Mouse (Mus musculus) erythroblast, adult 5-6 weeks (primary cell): ENCODE data around the gene Ubald2. TPM values are rescaled to one million over a fixed set of nuclear protein-coding genes. Genes with fewer than 3 reads are reported as not detected.
"Not testable (repeated sequence)": the region's sequence is repeated elsewhere in the genome, so short reads cannot be mapped to it uniquely, and the experiment has no call there.

Experiments
- ATAC-seq: replicated peaks from 2 replicates; pipeline ENCODE4 v1.8.0; 2016; ENCODE audit warnings: moderate number of reproducible peaks, mild to moderate bottlenecking, moderate TSS enrichment, inconsistent platforms; ENCODE audit not compliant: poor library complexity, low FRiP score, severe bottlenecking
- total RNA-seq, 2 experiments: library from RNA; stranded (forward) in 1 of 2; stranded (reverse) in 1 of 2; fragments of 150-400 nt in 1 of 2; fragments of 200-764, 138-1000 nt in 1 of 2; gene quantifications; 2 replicates each; pipeline versions ENCODE4 v1.2.3 to v1.2.4; 2015 to 2017; ENCODE audit warnings: low replicate concordance in 2 of 2

The Ubald2 gene
- total RNA-seq, 2 experiments from 2014 or later: 41.7 to 59.0 TPM

DNA sequence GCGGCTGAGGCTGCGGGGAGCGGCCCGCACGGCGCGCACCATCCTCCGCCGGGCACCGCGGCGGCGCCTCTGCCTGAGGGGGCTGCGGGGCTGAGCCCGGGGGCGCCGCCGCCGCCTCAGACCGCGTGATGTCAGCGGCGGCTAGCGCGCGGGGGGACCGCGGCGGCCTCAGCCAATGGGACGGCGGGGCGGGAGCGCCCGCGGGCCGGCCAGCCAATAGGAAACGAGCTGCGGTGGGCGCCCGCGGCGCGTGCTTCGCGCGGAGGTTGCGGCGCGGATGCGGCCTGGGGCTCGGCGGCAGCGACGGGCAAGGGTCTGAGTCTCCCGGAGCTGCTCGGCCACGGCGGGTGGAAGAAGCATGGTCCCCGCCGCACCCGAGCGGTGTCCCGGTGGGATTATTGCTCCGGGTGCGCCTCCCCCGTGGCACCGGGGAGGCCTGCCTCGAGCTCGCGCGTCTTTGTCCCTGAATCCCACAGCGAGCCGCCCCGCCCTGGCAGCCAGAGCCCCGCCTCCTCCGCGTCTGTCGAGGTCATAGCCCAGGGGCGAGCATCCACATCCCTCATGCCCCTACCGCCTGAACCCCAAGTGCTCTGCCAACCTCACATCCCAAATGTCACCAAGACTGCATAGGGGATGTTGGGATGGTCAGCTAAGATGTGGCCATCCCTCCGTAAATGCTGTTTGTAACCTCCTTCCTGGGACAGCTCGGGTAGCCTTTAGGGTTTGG is 20.8 kb upstream of the Ubald2 start, which contains the start of gene Rnf157:
Rnf157 (minus strand) TSS at position 129 of the 727 bp plus-strand sequence.
- ATAC-seq: peak; percentile 79

DNA sequence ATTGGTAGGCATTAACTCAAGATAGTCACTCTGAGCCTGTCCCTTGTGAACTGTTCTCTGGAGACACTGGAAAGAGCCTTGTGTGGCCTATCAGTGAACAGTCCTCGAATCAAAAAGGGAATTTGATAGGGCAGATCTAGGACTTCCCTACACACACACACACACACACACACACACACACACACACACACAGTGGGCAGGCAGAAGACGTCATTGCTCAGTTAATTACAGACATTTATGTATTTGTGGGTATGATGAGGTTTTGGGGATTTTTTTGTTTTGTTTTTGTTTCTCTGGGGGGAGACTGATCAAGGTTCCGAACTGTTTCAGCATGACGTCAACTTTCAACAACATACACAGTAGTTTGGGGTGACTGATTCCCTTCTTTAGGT is 20.3 kb upstream of the Ubald2 start:
- no peak for ATAC-seq

DNA sequence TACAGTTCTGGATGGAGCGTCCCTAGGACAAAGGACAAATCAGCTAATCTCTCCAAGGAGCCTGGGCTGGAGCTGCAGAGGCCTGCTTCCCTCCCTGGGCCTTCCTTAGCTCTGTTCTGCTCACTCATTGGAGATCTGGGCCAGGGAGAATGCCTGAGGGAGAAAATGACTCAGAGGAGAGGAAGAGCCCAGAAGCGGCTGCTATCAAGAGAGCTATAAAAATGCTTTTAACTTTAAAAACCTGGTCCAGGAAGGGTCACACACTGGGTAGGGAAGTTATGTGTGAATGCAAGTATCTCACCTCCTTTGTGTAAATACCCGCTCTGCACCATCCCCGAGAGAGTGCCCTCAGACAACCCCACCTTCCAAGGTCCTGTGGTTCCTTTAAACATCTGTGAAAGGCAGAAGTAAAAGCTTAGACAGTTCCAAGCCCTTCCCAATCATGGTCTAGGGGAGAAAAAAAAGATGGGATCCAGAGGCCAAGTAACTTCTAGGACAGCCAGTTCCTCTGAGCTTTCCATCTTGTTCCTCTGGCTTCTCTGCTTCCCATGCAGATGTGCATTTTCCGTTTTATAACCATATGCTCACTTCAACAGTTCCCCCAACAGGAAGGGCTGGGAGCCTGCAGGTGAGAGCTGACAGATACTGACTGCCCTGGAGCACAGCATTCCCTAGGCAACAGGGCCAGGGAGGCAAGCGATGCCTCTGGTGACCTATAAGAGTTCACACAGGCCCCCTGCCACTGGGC is 17.5 kb upstream of the Ubald2 start:
- no peak for ATAC-seq

DNA sequence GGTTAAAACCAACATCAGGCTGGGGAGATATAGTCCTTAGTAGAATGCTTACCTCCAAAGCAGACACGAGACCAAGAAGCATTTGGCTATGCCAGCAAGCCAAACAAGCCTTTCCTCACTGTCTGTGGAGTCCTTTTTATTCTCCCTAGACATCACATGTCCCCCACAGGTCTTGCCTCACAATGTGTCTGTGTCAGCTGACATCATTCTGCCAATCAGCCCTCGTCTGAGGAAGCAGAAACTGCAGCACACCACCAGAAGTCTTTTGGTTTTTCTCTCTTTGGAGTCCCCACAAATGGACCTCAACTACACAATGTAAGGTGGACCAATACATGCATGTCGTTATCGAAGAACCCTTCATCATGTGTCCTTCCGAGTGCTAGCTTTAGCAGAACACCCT is 16.8 kb upstream of the Ubald2 start:
- no peak for ATAC-seq

DNA sequence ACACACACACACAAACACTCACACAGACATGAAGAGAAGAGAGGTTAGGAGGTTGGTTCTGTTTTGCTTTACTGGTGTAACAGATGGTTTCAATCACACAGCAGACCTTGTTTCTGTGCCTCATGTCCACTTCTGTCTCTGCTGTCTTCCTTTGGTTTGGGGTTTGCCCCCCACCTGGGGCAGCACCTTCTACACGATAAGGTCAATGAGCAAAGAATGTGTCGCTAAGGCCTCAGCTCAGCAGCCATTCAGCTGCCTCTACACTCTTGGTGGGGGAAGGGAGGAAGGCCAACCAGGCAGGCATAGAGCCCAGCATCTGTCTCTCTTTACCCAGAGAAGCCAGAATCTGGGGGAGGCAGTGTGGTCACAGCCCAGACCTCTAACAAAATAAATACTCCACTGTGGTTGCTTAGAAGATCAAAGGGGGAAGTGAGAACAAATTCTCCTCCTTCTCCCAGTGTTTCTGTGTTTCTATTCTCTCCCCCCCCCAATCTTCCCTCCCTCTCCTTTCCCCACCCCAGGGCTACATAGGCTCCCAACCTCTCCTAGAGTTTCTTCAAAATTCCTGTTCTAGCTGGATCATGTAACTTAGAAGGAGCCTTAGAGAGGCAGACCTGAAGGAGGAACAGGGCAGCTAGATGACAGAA is 15.6 kb upstream of the Ubald2 start:
- no peak for ATAC-seq

DNA sequence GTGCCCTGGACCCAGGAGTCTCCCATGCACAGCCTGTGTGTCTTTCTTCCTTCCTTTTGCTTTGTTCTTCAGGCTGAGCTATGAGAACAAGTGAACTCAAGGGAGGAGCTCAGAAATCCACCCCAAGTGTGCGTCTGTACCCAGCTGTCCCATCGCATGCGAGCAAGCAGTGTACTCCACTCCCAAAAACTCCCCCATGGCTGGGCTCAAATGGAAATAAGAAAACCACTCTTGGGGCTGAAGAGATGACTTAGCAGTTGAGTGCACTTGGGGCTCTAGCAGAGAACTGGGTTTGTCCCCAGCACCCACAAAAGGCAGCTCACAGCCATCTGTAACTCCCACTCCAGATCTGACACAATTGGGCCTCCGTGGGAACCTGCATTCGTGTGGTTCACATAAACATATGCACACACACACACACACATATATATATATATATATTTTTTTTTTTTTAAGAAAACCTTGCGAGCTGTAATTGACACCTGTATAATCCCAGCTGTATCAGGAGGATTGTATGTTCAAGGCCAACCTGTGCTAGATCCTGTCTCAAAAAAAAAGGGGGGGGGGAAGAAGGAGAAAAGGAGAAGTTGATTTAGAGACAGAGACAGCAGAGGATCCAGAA is 14.9 kb upstream of the Ubald2 start:
- ATAC-seq: no peak

DNA sequence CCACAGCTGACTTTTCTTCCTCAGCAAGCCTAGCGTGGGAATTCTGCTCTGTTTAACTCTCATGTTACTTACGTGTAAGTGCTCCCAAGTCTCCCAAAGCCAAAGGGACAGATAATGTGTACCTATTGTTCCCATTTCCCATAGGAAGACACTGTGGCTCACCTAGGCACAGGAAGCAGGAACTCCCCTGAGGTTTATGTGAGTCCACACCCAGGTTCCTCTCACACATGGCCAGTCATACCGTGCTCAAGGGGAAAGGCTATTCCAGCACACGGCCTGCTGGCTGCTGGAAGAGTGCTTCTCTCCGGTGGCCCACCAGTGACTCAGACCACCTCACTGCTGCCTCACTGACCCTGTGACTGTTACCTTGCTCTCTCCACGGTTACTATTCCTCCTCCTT is 12.8 kb upstream of the Ubald2 start:
- ATAC-seq: no peak

DNA sequence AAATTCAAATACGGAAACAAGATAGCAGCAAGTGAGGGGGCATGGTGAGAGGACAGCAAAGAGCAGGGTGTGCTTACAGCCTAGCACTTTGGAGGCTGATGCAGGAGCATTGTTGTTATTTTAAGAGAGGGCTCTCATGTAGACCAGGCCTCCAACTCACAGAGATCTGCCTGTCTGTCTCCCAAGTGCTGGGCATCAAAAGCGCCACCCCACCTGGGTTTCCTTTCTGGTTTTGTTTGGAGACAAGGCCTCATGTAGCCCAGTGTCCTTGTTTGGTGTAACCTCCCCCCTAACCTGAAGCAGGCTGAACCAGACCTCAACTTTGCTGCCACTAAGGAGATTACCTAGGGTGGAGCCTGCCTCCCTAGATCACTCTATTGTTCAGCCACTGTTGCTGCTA is 11.3 kb upstream of the Ubald2 start:
- ATAC-seq: no peak

DNA sequence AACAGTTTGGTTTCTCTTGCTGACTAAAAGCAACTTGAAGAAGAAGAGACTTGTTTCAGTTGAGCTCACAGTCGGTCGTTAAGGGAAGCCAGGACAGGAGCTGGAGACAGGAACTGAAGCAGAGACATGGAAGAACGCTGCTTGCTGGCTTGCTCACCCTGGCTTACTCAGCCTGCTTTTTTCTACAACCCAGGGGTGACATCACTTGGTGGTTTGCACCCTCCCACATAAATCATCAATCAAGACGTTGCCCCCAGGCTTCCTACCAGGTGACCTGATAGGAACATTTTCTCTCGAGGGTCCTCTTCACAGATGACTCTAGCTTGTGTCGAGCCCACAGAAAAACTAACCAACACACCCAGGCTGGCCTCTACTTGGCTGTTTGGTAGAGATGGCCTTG is 10.7 kb upstream of the Ubald2 start:
- ATAC-seq: no peak

DNA sequence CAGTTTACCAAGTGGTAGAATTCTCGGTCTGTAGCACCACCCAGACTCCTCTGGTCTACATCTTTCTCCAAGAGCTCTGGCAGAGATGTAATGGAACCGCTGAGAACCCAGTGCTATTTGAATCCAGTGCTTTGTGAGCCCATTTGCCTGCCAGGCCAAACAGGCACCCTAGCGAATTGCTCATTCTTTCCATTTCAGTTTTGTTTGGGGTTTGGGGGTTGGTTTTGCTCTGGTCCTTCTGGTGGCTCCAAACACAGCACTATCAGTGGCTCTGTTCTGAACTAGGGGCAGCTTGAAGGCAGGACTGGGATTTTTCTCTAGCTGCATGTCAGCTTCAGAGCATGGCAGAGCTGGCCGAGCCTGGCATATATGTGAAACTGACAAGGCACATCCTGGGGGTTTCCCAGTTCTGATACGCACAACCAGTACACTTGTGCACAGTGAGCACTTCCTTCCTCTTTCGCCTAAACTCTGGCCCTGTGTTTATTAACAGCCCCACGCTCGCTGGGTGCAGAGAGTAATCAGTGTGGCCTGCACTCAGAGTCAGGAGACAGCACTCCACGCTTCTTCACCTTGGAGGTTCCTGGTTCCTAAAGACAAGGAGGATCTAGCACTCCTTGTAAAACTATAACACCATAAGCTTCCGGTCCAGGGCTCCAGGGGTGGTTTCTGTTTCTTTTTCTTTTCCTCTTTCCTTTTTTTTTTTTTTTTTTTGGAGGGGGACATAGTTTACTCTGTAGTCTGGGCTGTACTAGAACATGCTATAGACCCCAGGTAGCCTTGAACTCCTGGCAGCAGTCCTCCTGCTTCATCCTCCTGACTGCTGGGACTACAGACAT is 9.9 kb upstream of the Ubald2 start:
- no peak for ATAC-seq

DNA sequence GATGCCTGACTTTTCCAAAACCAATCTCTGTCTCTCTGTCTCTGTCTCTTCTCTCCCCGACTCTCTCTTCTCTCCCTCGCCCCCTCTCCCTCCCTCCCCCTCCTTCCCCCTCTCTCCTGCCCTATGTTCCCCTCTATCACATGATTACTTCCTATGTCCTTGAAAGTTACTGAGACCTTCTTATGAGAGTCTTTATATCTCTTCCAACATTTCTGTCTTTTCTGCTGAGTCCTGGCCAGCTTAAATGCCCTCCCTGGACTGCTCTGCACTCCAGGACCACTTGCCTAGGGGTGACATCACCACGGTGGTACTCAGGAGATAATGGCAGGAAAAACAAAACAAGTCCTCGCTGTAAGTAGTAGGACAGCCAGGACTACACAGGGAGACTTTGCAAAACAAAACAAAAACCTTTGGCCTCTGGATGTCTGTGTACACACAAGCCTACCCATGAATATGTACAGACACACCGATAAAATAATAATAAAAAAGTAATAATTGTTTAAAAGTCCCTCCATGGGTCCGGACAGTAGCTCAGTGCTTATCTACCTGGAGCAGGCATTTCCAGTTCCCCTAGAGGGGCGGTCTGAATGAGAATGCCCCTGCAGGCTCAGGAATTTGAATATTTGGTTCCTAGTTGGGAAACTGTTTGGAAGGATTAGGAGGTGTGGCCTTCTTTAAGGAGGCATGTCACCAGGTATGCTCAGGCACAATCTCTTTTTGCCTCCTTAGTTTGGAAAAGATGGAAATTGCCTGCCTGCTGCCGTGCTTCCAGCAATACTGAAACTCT is 9.1 kb upstream of the Ubald2 start:
- no peak for ATAC-seq

DNA sequence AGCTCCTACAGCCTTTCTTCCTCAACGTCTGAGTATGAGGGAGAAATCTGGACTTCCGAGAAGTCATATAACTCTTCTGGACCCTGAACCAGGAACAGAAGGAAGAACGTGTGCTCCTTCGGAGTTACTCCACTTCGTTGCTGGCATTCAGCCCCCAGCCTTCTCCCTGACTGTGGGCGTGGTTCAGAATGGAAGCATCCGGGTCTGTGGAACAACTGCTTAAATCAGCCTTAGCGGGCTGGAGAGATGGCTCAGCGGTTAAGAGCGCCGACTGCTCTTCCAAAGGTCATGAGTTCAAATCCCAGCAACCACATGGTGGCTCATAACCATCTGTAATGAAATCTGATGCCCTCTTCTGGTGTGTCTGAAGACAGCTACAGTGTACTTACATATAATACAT is 7.6 kb upstream of the Ubald2 start:
- ATAC-seq: not testable (repeated sequence)

DNA sequence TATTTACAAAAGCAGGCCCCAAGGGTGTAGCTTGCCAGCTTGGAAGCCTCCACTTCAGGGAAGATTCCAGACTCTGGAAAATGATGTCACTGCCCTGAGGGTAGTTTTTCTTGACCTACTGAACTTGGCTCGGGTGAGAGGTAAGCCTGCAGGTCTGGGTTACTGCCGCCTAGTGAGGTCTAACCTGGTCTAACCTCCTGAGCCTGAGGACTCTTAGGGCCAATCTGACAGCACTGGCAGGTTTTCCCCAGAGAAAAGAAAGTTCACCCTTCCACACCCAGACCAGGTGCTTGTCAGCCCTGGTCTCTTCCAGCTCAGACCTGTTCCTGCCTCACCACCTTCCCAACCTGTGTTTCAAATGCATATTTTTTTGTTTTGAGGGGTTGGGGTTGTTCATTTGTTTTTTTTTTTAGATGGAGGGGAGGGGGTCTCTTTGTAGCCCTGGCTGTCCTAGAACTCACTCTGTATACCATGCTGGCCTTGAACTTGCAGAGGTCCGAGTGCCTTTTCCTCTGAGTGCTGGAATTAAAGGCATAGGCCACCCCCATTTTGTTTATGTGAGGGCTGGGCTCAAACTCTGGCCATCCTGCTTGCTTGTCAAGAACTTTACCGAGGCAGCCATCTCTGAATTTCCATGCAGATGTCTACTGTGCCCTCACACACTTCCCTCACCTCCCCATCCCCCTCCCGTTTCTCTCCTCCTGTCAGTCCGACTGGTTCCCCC is 6.9 kb upstream of the Ubald2 start:
- ATAC-seq: no peak

DNA sequence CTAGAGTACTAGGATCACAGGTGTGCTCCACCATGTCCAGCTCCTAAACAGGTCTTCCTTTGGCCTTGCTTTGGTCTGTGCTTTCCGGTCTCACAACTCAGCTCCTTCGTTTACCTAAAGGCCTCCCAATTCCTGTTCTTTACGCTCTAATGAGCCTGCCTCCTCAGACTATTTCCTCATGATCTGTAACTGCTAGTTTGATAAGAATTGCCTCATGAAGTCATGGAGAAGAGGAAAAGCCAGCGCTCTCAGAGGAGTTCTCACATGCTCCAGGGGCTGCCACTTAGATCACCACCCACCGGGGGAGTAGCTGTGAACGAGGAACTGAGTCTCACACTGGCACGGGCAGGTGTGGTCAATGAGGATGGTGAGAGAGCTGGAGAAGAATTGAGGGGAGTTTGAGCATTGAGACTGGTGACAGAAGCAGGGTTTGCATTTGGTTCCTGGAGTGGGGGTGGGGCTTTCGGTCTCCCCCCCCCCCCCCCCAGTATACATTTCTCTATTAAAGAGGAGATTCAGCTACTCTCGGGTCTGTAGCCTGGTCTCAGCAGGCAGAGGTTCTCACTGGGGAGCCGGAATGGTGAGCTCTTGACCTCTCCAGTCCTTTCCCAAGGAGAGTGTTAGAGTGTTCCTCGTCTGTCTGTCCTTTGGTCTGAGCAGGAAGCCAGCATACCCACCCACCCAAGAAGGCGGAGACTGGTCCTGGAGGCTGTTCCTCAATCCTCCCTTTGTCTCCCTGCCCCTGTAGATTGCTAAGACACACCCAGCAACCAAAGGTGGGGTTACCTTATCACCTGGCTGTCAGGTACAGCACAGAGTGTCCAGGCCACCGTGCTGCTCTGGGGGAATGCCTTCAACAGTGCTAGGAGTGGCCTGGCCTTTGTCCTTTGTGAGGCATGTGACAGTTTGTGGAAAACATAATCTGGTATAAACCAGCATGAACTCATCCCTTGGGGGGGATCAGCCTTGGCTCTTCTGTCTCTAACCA is 4.7 kb upstream of the Ubald2 start:
- ATAC-seq: no peak

DNA sequence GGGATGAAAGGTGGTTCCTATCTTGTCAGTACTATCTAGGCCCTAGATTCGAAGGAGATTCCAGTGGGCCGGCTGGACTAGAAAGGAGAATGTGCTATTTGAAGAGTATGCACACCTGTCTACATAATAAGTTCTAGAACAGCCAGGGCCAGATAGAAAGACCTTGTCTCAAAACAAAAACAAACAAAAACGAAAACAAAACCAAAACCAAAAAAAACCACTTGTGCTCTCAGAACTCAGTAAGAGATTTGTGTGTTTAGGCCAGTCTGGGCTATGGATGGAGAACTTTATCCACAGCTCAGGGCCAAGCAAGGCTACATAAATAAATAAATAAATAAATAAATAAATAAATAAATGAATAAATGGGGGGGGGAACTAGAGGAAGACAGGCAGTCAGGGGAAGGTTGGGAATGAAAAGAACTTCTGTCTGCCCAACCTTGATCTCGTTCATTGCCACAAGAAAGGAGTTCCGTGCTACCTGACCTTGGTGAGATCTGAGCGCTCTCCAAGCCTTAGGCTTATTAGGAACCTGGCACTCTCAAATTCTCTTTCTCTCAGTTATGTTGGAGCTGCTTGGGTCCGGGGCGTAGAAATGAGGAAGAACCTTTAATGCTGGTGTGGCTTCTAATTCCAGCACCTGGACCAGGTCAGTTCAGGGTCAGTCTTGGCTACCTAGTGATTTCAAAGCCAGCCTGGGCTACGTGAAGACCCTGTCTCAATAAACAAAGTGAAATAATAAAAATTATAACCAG is 3.9 kb upstream of the Ubald2 start:
- ATAC-seq: no peak

DNA sequence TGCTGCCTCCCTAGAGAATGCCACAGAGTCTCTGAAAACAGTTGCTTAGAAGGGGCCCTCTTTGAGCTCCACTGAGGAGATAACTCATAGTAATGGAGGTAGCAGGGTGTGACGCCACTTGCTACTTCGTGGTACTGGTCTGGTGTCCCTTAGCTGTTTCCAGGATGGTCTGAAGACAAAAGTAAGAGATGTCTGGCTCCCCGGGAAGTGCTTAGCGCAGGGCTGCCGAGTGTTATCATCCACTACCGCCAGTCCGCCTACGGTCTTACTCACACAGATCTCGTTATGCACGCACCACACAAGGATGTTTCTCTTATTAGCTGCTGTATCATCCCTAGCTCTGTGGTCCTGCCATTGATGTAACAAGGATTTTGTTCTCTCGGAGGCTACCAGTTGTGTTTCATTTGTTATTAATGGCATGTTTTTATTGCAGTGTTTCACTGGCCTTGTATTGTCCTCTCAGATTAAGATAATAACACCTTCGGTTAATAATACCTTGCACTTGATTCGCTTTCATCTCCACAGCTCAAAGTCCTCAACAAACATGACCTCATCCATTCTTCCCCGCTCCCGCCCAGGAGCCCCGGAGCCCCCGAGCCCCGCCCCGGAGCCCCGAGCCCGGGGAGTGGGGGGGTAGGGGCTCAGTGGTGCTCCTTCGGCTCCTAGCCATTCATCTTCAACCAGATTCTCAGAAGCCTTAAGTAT is 3.0 kb upstream of the Ubald2 start:
- ATAC-seq: no peak
